Mouse (Mus musculus) kidney, embryonic 14.5 days (tissue): ENCODE measurements around the gene Slc44a3. TPM values are rescaled to one million over a fixed set of nuclear protein-coding genes. Genes with fewer than 3 reads are reported as not detected.

Source experiments
- ATAC-seq: fragments of 200-750 bp; cut with Nextera tagmentation; 2 replicates; pipeline ENCODE4 v1.8.0; 2017; ENCODE audit warnings: moderate number of reproducible peaks, mild to moderate bottlenecking, moderate TSS enrichment, moderate library complexity; ENCODE audit not compliant: low FRiP score, low TSS enrichment
- H3K27ac ChIP-seq: fragments of 300-500 bp; sonication (generic); 2 replicates; pipeline ENCODE4 v1.5.1; 2014; ENCODE audit warnings: low read depth, mild to moderate bottlenecking, low read length, moderate library complexity, mixed read lengths
- H3K27me3 ChIP-seq: fragments of 300-500 bp; sonication (generic); 2 replicates; pipeline ENCODE4 v1.6.1; 2014; ENCODE audit warnings: mild to moderate bottlenecking, low read length; ENCODE audit not compliant: control insufficient read depth, insufficient read depth
- H3K36me3 ChIP-seq: fragments of 300-500 bp; sonication (generic); 2 replicates; pipeline ENCODE4 v1.6.1; 2014; ENCODE audit warnings: low read length, mixed read lengths; ENCODE audit not compliant: control insufficient read depth, insufficient read depth
- H3K4me1 ChIP-seq: fragments of 300-500 bp; sonication (generic); 2 replicates; pipeline ENCODE4 v1.6.1; 2014; ENCODE audit warnings: low read length, mixed read lengths; ENCODE audit not compliant: control insufficient read depth, insufficient read depth
- H3K4me2 ChIP-seq: fragments of 300-500 bp; sonication (generic); replicated peaks from 2 replicates; pipeline ENCODE4 v1.6.1; 2014; ENCODE audit warnings: low read depth, mild to moderate bottlenecking, low read length
- H3K4me3 ChIP-seq: fragments of 300-500 bp; sonication (generic); 2 replicates; pipeline ENCODE4 v1.5.1; 2014; ENCODE audit warnings: mild to moderate bottlenecking, low read length
- H3K9ac ChIP-seq: fragments of 300-500 bp; sonication (generic); 2 replicates; pipeline ENCODE4 v1.6.1; 2014; ENCODE audit warnings: low read depth, mild to moderate bottlenecking, low read length, moderate library complexity
- H3K9me3 ChIP-seq: fragments of 300-500 bp; sonication (generic); 2 replicates; pipeline ENCODE4 v1.6.1; 2016; ENCODE audit warnings: low read length; ENCODE audit not compliant: control insufficient read depth
- WGBS: fragments of 180-500 bp; shearing (Covaris S2); extraction: QIAGEN DNeasy Blood & Tissue Kit; methylation state at CpG from one replicate; pipeline ENCODE4 v1.1.7; 2014; 5-methylcytosine and 5-hydroxymethylcytosine counted together
- polyA plus RNA-seq: library from polyadenylated mRNA; unstranded; fragments of >200 nt; fragmentation: Nextera tagmentation; extraction: Ambion mirVana; gene quantifications from 2 replicates; pipeline ENCODE4 v1.2.1, GENCODE M21; 2014

The Slc44a3 gene
- polyA plus RNA-seq, 1 experiment from 2014 or later, result 9.0 TPM

- no peaks in the 10 kb centered on the region for H3K36me3 ChIP-seq
- no peak overlapping the region for H3K9ac ChIP-seq
- H3K4me3 ChIP-seq, result no peak overlapping the region
- no peaks in the 10 kb centered on the region for H3K9me3 ChIP-seq
- no peak overlapping the region for H3K27ac ChIP-seq
- 79% methylated on average over 10 of the region's 10 CpGs for WGBS
- no peak overlapping the region for H3K4me2 ChIP-seq
- no peak for ATAC-seq
- H3K27me3 ChIP-seq, result no peaks in the 10 kb centered on the region
- H3K4me1 ChIP-seq, result 0 out of 2 replicates have a peak, but pooled peaks cover 3% of the 10 kb centered on the region
These were observed 10.5 kb downstream of the Slc44a3 start for GRCm38 (mm10) chr3:121521633-121522125.

- Histone ChIP-seq H3K27ac (no peak overlapping the region), H3K9ac (no peak overlapping the region), H3K36me3 (no peaks in the 10 kb centered on the region), H3K4me3 (no peak overlapping the region), H3K27me3 (no peaks in the 10 kb centered on the region), H3K4me1 (0 out of 2 replicates have a peak, but pooled peaks cover 1% of the 10 kb centered on the region), H3K4me2 (no peak overlapping the region), H3K9me3 (no peaks in the 10 kb centered on the region)
- WGBS, result 88% methylated on average over 3 of the region's 3 CpGs
- ATAC-seq, result no peak
These were observed 11.1 kb downstream of the Slc44a3 start for GRCm38 (mm10) chr3:121521123-121521522.

GRCm38 (mm10) chr3:121517030-121517429, 15.2 kb downstream of the Slc44a3 start:
- WGBS, result 95% methylated on average over 8 of the region's 8 CpGs
- no peaks in the 10 kb centered on the region for H3K27me3 ChIP-seq
- H3K4me3 ChIP-seq, result no peak overlapping the region
- no peak overlapping the region for H3K9ac ChIP-seq
- H3K27ac ChIP-seq, result no peak overlapping the region
- H3K4me2 ChIP-seq, result no peak overlapping the region
- no peaks in the 10 kb centered on the region for H3K4me1 ChIP-seq
- no peaks in the 10 kb centered on the region for H3K9me3 ChIP-seq
- ATAC-seq, result no peak
- H3K36me3 ChIP-seq, result no peaks in the 10 kb centered on the region

GRCm38 (mm10) chr3:121509141-121509540, 23.1 kb downstream of the Slc44a3 start:
- 44% methylated on average over 5 of the region's 5 CpGs for WGBS
- Histone ChIP-seq H3K36me3 (no peaks in the 10 kb centered on the region), H3K9me3 (no peaks in the 10 kb centered on the region), H3K4me3 (no peak overlapping the region), H3K27me3 (no peaks in the 10 kb centered on the region), H3K9ac (no peak overlapping the region), H3K4me1 (no peaks in the 10 kb centered on the region), H3K4me2 (no peak overlapping the region), H3K27ac (no peak overlapping the region)
- no peak for ATAC-seq

GRCm38 (mm10) chr3:121507678-121508077, 24.5 kb downstream of the Slc44a3 start:
- H3K9ac ChIP-seq, result no peak overlapping the region
- WGBS, result 90% methylated on average over 14 of the region's 14 CpGs
- no peak overlapping the region for H3K4me3 ChIP-seq
- H3K27ac ChIP-seq, result no peak overlapping the region
- H3K9me3 ChIP-seq, result no peaks in the 10 kb centered on the region
- H3K4me1 ChIP-seq, result no peaks in the 10 kb centered on the region
- no peak overlapping the region for H3K4me2 ChIP-seq
- H3K36me3 ChIP-seq, result no peaks in the 10 kb centered on the region
- H3K27me3 ChIP-seq, result no peaks in the 10 kb centered on the region
- ATAC-seq, result no peak

GRCm38 (mm10) chr3:121506756-121507155, 25.4 kb downstream of the Slc44a3 start:
- Histone ChIP-seq H3K27ac (no peak overlapping the region), H3K9ac (no peak overlapping the region)
- WGBS, result 87% methylated on average over 7 of the region's 7 CpGs

GRCm38 (mm10) chr3:121506175-121506574, 26.0 kb downstream of the Slc44a3 start:
- H3K4me3 ChIP-seq, result no peak overlapping the region
- no peak overlapping the region for H3K9ac ChIP-seq
- H3K36me3 ChIP-seq, result no peaks in the 10 kb centered on the region
- no peak for ATAC-seq
- H3K27ac ChIP-seq, result no peak overlapping the region
- no peaks in the 10 kb centered on the region for H3K9me3 ChIP-seq
- H3K4me2 ChIP-seq, result no peak overlapping the region
- H3K27me3 ChIP-seq, result no peaks in the 10 kb centered on the region
- whole genome bisulfite sequencing, result 87% methylated on average over 8 of the region's 8 CpGs
- no peaks in the 10 kb centered on the region for H3K4me1 ChIP-seq

More at GRCm38 (mm10) chr3:121506756-121507155, 25.4 kb downstream of the Slc44a3 start:
- no peaks in the 10 kb centered on the region for H3K27me3 ChIP-seq
- ATAC-seq, result no peak
- no peak overlapping the region for H3K4me2 ChIP-seq
- no peaks in the 10 kb centered on the region for H3K4me1 ChIP-seq
- H3K9me3 ChIP-seq, result no peaks in the 10 kb centered on the region
- H3K36me3 ChIP-seq, result no peaks in the 10 kb centered on the region
- H3K4me3 ChIP-seq, result no peak overlapping the region

- no peak overlapping the region for H3K27ac ChIP-seq
- H3K36me3 ChIP-seq, result no peaks in the 10 kb centered on the region
- no peaks in the 10 kb centered on the region for H3K4me1 ChIP-seq
- H3K27me3 ChIP-seq, result no peaks in the 10 kb centered on the region
- no peaks in the 10 kb centered on the region for H3K9me3 ChIP-seq
- WGBS, result 84% methylated on average over 8 of the region's 8 CpGs
- H3K9ac ChIP-seq, result no peak overlapping the region
- no peak overlapping the region for H3K4me2 ChIP-seq
- no peak for ATAC-seq
- no peak overlapping the region for H3K4me3 ChIP-seq
These were observed 27.2 kb downstream of the Slc44a3 start for GRCm38 (mm10) chr3:121504927-121505487.

- ATAC-seq, result no peak
- Histone ChIP-seq H3K4me2 (no peak overlapping the region), H3K4me1 (no peaks in the 10 kb centered on the region), H3K27ac (no peak overlapping the region), H3K9ac (no peak overlapping the region), H3K27me3 (no peaks in the 10 kb centered on the region), H3K4me3 (no peak overlapping the region), H3K36me3 (no peaks in the 10 kb centered on the region), H3K9me3 (no peaks in the 10 kb centered on the region)
- WGBS, result 85% methylated on average over 5 of the region's 5 CpGs
These were observed 31.5 kb downstream of the Slc44a3 start for GRCm38 (mm10) chr3:121500734-121501133.
